Mouse (Mus musculus): ENCODE results near the gene Zg16.

GRCm38 (mm10) chr7:127111461-127111860 lies 24.3 kb upstream of the Zg16 start:
- TF ChIP-seq EP300 (IDR thresholded peaks at IDR 0.05), result no peak
- TF ChIP-seq CTCF (IDR thresholded peaks at IDR 0.05), result peak; percentile 74
